Mouse (Mus musculus) splenic B cell, adult 2 months (primary cell): Measurements from ENCODE around the gene Astn1.

Experiments used
- DNase-seq: peaks from one replicate; pipeline ENCODE4 v3.0.0-alpha.2; 2011; ENCODE audit warnings: low read depth, low spot score
- H3K27me3 ChIP-seq: 2 replicates; pipeline ENCODE4 v1.6.1; 2012; ENCODE audit warnings: mild to moderate bottlenecking, low read length, moderate library complexity, mixed read lengths; ENCODE audit not compliant: control insufficient read depth, poor library complexity, insufficient read depth, severe bottlenecking
- H3K36me3 ChIP-seq: 2 replicates; pipeline ENCODE4 v1.6.1; 2012; ENCODE audit warnings: mild to moderate bottlenecking, low read length, moderate library complexity, mixed read lengths; ENCODE audit not compliant: control insufficient read depth, poor library complexity, insufficient read depth, severe bottlenecking

Astn1 gene

GRCm38 (mm10) chr1:158740161-158740766 lies 378.2 kb downstream of the Astn1 start:
- no peak for DNase-seq
- Histone ChIP-seq H3K27me3 (peaks cover 2% of the 10 kb centered on the region), H3K36me3 (no peaks in the 10 kb centered on the region)

GRCm38 (mm10) chr1:158740949-158741348 lies 378.9 kb downstream of the Astn1 start:
- Histone ChIP-seq H3K27me3 (peaks cover 2% of the 10 kb centered on the region), H3K36me3 (no peaks in the 10 kb centered on the region)
- DNase-seq: no peak
